Comparison of ENCODE assay signal across 8 mouse cellular contexts in the genomic region with DNA sequence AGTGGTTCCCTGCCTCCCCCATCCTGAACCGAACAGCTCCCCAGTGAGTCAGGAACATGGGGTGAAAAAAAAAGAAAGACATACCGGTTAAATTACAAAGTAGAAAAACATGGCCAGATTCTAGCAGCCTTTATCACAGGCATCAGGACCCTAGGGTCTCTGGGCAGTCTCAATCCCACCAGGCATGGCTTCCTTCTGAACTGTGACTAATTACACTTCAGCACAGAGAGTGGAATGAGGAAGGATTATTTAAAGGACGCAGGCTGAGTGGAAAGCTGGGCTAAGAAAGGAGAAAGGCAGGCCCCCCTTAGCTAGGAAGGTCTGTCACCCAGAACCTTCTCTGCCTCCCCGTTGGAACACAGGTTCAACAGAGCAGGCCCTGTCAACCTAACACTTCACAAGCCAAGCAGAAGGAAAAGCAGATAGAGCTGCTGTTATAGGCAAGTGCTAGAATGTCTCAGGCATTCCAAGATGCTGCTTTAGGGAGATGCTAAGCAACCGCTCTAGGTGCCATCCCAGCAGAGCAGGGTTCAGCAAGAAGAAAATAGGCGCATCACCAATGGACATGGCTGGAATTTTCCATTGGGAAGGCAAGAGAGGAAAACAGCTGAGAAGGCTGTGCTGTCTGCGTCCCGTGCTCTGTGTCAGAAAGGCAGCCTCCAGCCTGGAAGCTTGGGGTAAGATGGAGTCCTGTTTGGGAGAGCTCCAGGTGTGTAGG. TPM values are rescaled to one million over a fixed set of nuclear protein-coding genes. Genes with fewer than 3 reads are reported as not detected.
DNase-seq lines count a peak whose midpoint lies in the region; ATAC-seq and TF ChIP-seq lines count a peak whose summit lies in the region.

No protein-coding gene starts in this region.

- peaks cover 79% of the 10 kb centered on the region for H3K36me3 ChIP-seq in E14TG2a.4 (ENCODE audit: insufficient read depth, low read length)
- H3K36me3 ChIP-seq in forebrain, embryonic 11.5 days (ENCODE audit: control insufficient read depth, insufficient read depth, low read length), result no peaks in the 10 kb centered on the region; the same call in 1 of the 2 replicates
- peaks cover 30% of the 10 kb centered on the region; the same call in 1 of the 2 replicates for H3K36me3 ChIP-seq in liver, embryonic 11.5 days (ENCODE audit: control insufficient read depth, insufficient read depth, low read length)

- peaks cover 94% of the 10 kb centered on the region for H3K4me1 ChIP-seq in E14TG2a.4 (replicated peaks; ENCODE audit: low read depth, low read length)
- peaks cover 56% of the 10 kb centered on the region for H3K4me1 ChIP-seq in forebrain, embryonic 11.5 days (replicated peaks; ENCODE audit: control insufficient read depth, insufficient read depth, low read length)
- peaks cover 66% of the 10 kb centered on the region for H3K4me1 ChIP-seq in liver, embryonic 11.5 days (replicated peaks; ENCODE audit: control insufficient read depth, insufficient read depth, low read length)

- peak overlapping the region; percentile 69 for H3K4me3 ChIP-seq in E14TG2a.4 (replicated peaks; ENCODE audit: low read length)
- H3K4me3 ChIP-seq in forebrain, embryonic 11.5 days (ENCODE audit: low read depth, low read length), result no peak overlapping the region
- no peak overlapping the region for H3K4me3 ChIP-seq in liver, embryonic 11.5 days (ENCODE audit: low read depth, low read length)

- H3K27ac ChIP-seq in forebrain, embryonic 11.5 days (ENCODE audit: low read depth, low read length), result peak overlapping the region; percentile 46; the same call in 1 of the 2 replicates
- H3K27ac ChIP-seq in liver, embryonic 11.5 days (ENCODE audit: low read depth, low read length), result peak overlapping the region; percentile 27; the same call in 1 of the 2 replicates

- no peak for TF ChIP-seq CTCF in E14TG2a.4 (conservative IDR thresholded peaks at IDR 0.05; ENCODE audit: low read length)

- no peak overlapping the region for H3K4me2 ChIP-seq in forebrain, embryonic 11.5 days (ENCODE audit: low read depth, low read length, severe bottlenecking)
- H3K4me2 ChIP-seq in liver, embryonic 11.5 days, result no peak overlapping the region

- H3K9ac ChIP-seq in forebrain, embryonic 11.5 days (ENCODE audit: low read length), result peak overlapping the region; percentile 25
- H3K9ac ChIP-seq in liver, embryonic 11.5 days (ENCODE audit: low read depth, low read length), result no peak overlapping the region

- peaks cover under 1% of the 10 kb centered on the region; the same call in 1 of the 2 replicates for H3K9me3 ChIP-seq in E14TG2a.4 (ENCODE audit: low read length)
- no peaks in the 10 kb centered on the region for H3K9me3 ChIP-seq in forebrain, embryonic 11.5 days (ENCODE audit: control insufficient read depth, low read length)
- no peaks in the 10 kb centered on the region for H3K9me3 ChIP-seq in liver, embryonic 11.5 days (ENCODE audit: control insufficient read depth, low read length)

- DNase-seq in cerebellum, adult 11 months, result peak; percentile 47
- no peak for DNase-seq in cerebellum, postnatal 14 days
- DNase-seq in forebrain, embryonic 11.5 days (ENCODE audit: low spot score), result no peak
- no peak for DNase-seq in liver, embryonic 11.5 days (ENCODE audit: low spot score)
- no peak for DNase-seq in Muller cell, postnatal 12 days (ENCODE audit: inconsistent ontology term)
- no peak for DNase-seq in testis, postnatal 14 days (ENCODE audit: low spot score)
- DNase-seq in urinary bladder, adult 18-20 months (ENCODE audit: low spot score in 2 of 2), result no peak

- 40% methylated on average over 8 of the region's 8 CpGs for WGBS in forebrain, embryonic 11.5 days
- WGBS in liver, embryonic 11.5 days, result 60% methylated on average over 8 of the region's 8 CpGs

- ATAC-seq in forebrain, embryonic 11.5 days (replicated peaks; ENCODE audit: low FRiP score), result no peak
- no peak for ATAC-seq in liver, embryonic 11.5 days (replicated peaks; ENCODE audit: low FRiP score)

- H3K27me3 ChIP-seq in E14TG2a.4 (ENCODE audit: insufficient read depth, low read length), result no peaks in the 10 kb centered on the region
- H3K27me3 ChIP-seq in forebrain, embryonic 11.5 days (ENCODE audit: control insufficient read depth, insufficient read depth, low read length), result no peaks in the 10 kb centered on the region
- no peaks in the 10 kb centered on the region for H3K27me3 ChIP-seq in liver, embryonic 11.5 days (replicated peaks; ENCODE audit: control insufficient read depth, insufficient read depth, low read length)

RNA-seq across cellular contexts. Expression of gene Zmynd8, which starts 22.5 kb away (rescaled TPM):
- 54.3 and 61.5 TPM in 2 replicates for polyA plus RNA-seq in forebrain, embryonic 11.5 days (2014; fragmentation: Nextera tagmentation; extraction: Ambion mirVana)
- polyA plus RNA-seq in liver, embryonic 11.5 days (2014; fragmentation: Nextera tagmentation; extraction: Ambion mirVana), result 49.1 and 55.8 TPM in 2 replicates
